Mouse (Mus musculus) MEL (cell line): Measurements from ENCODE around the gene Bmp3. TPM values are rescaled to one million over a fixed set of nuclear protein-coding genes. Genes with fewer than 3 reads are reported as not detected.

ENCODE experiments used
- DNase-seq: peaks from one replicate; pipeline ENCODE4 v3.0.0; 2011; ENCODE audit warnings: low read depth, low spot score
- H3K27ac ChIP-seq: 2 replicates; pipeline ENCODE4 v1.5.1; 2012; ENCODE audit warnings: low read depth, mild to moderate bottlenecking, control low read depth, low read length, moderate library complexity; ENCODE audit not compliant: control insufficient read depth
- H3K27me3 ChIP-seq, 2 experiments: fragments of 150-350 bp in 1 of 2; sonication (generic) in 1 of 2; 2 replicates each; pipeline ENCODE4 v1.6.1; 2012; ENCODE audit warnings: low read length in 2 of 2, mild to moderate bottlenecking in 2 of 2, improper control_type of control experiment in 1 of 2, moderate library complexity in 1 of 2; ENCODE audit not compliant: insufficient read depth in 2 of 2, control insufficient read depth in 1 of 2
- H3K36me3 ChIP-seq, 2 experiments: 2 replicates each; pipeline ENCODE4 v1.6.1; 2012 to 2014; ENCODE audit warnings: low read length in 2 of 2, improper control_type of control experiment in 1 of 2, inconsistent platforms in 1 of 2, mild to moderate bottlenecking in 1 of 2; ENCODE audit not compliant: insufficient read depth in 2 of 2, control insufficient read depth in 1 of 2
- H3K4me1 ChIP-seq, 2 experiments: fragments of 150-350 bp in 1 of 2; sonication (generic) in 1 of 2; 2 replicates each; pipeline ENCODE4 v1.6.1; 2012; ENCODE audit warnings: low read length in 2 of 2, improper control_type of control experiment in 1 of 2, mild to moderate bottlenecking in 1 of 2; ENCODE audit not compliant: insufficient read depth in 2 of 2, control insufficient read depth in 1 of 2
- H3K4me3 ChIP-seq, 2 experiments: fragments of 150-350 bp in 1 of 2; sonication (generic) in 1 of 2; 2 replicates each; pipeline ENCODE4 v1.5.1; 2012; ENCODE audit warnings: low read depth in 2 of 2, low read length in 2 of 2, mild to moderate bottlenecking in 2 of 2, moderate library complexity in 2 of 2, control low read depth in 1 of 2, improper control_type of control experiment in 1 of 2; ENCODE audit not compliant: control insufficient read depth in 1 of 2, insufficient read depth in 1 of 2
- H3K79me2 ChIP-seq: 2 replicates; pipeline ENCODE4 v1.6.1; 2012; ENCODE audit warnings: mild to moderate bottlenecking, low read length, moderate library complexity; ENCODE audit not compliant: control insufficient read depth, poor library complexity, insufficient read depth
- H3K9ac ChIP-seq: 2 replicates; pipeline ENCODE4 v1.6.1; 2012; ENCODE audit warnings: low read depth, mild to moderate bottlenecking, control low read depth, low read length, moderate library complexity; ENCODE audit not compliant: control insufficient read depth, poor library complexity, severe bottlenecking
- H3K9me3 ChIP-seq: fragments of 150-350 bp; sonication (generic); replicated peaks from 2 replicates; pipeline ENCODE4 v1.6.1; 2012; ENCODE audit warnings: mild to moderate bottlenecking, low read length, improper control_type of control experiment, moderate library complexity; ENCODE audit not compliant: insufficient read depth
- CHD2 ChIP-seq: IDR thresholded peaks from 2 replicates; pipeline ENCODE4 v1.6.1; 2011; ENCODE audit warnings: low read length, improper control_type of control experiment
- CTCF ChIP-seq, 3 experiments: IDR thresholded peaks in 2 of 3; conservative IDR thresholded peaks in 1 of 3; 2 replicates each; pipeline ENCODE4 v1.5.1; 2011 to 2012; ENCODE audit warnings: low read length in 3 of 3, low read depth in 2 of 3, mild to moderate bottlenecking in 2 of 3, improper control_type of control experiment in 1 of 3, inconsistent platforms in 1 of 3, mixed read lengths in 1 of 3, moderate library complexity in 1 of 3; ENCODE audit not compliant: control insufficient read depth in 1 of 3, insufficient read depth in 1 of 3, poor library complexity in 1 of 3, severe bottlenecking in 1 of 3
- ELF1 ChIP-seq: IDR thresholded peaks from 2 replicates; pipeline ENCODE4 v1.6.1; 2014; ENCODE audit warnings: low read depth, mild to moderate bottlenecking, inconsistent platforms, low read length, improper control_type of control experiment, moderate library complexity
- ETS1 ChIP-seq: IDR thresholded peaks from 2 replicates; pipeline ENCODE4 v1.6.1; 2012; ENCODE audit warnings: low read depth, mild to moderate bottlenecking, inconsistent platforms, low read length, improper control_type of control experiment, moderate library complexity
- GABPA ChIP-seq: IDR thresholded peaks from 2 replicates; pipeline ENCODE4 v1.6.1; 2012; ENCODE audit warnings: low read depth, mild to moderate bottlenecking, inconsistent platforms, low read length, improper control_type of control experiment, moderate library complexity
- GATA1 ChIP-seq: IDR thresholded peaks from 2 replicates; pipeline ENCODE4 v1.6.1; 2011; ENCODE audit warnings: low read depth, low read length, improper control_type of control experiment
- KAT2A ChIP-seq: conservative IDR thresholded peaks from 2 replicates; pipeline ENCODE4 v1.6.1; 2012; ENCODE audit warnings: low read depth, low read length, improper control_type of control experiment, inconsistent platforms
- MAZ ChIP-seq: IDR thresholded peaks from 2 replicates; pipeline ENCODE4 v1.6.1; 2012; ENCODE audit warnings: low read depth, mild to moderate bottlenecking, inconsistent platforms, low read length, improper control_type of control experiment
- NELFE ChIP-seq: IDR thresholded peaks from 2 replicates; pipeline ENCODE4 v1.6.1; 2011; ENCODE audit warnings: low read depth, low read length, improper control_type of control experiment
- POLR2A ChIP-seq, 2 experiments: IDR thresholded peaks; 2 replicates each; pipeline ENCODE4 v1.6.1; 2011 to 2012; ENCODE audit warnings: low read length in 2 of 2, mild to moderate bottlenecking in 2 of 2, control low read depth in 1 of 2, improper control_type of control experiment in 1 of 2, low read depth in 1 of 2, moderate library complexity in 1 of 2; ENCODE audit not compliant: control insufficient read depth in 1 of 2, insufficient read depth in 1 of 2, poor library complexity in 1 of 2
- POLR2AphosphoS2 ChIP-seq: IDR thresholded peaks from 2 replicates; pipeline ENCODE4 v1.6.1; 2011; ENCODE audit warnings: low read length, improper control_type of control experiment
- POLR2AphosphoS5 ChIP-seq: IDR thresholded peaks from 2 replicates; pipeline ENCODE4 v1.6.1; 2012; ENCODE audit warnings: low read depth, borderline replicate concordance, mild to moderate bottlenecking, inconsistent platforms, low read length, moderate library complexity, mixed read lengths
- RCOR1 ChIP-seq: IDR thresholded peaks from 2 replicates; pipeline ENCODE4 v1.6.1; 2012; ENCODE audit warnings: low read depth, mild to moderate bottlenecking, inconsistent platforms, low read length, improper control_type of control experiment
- SIN3A ChIP-seq: IDR thresholded peaks from 2 replicates; pipeline ENCODE4 v1.6.1; 2012; ENCODE audit warnings: low read length, improper control_type of control experiment, inconsistent platforms
- SMC3 ChIP-seq: IDR thresholded peaks from 2 replicates; pipeline ENCODE4 v1.6.1; 2011; ENCODE audit warnings: low read depth, low read length, improper control_type of control experiment
- TAL1 ChIP-seq: IDR thresholded peaks from 2 replicates; pipeline ENCODE4 v1.6.1; 2012; ENCODE audit warnings: mild to moderate bottlenecking, inconsistent platforms, low read length, moderate library complexity, mixed read lengths
- TBP ChIP-seq: IDR thresholded peaks from 2 replicates; pipeline ENCODE4 v1.8.0; 2011; ENCODE audit warnings: low read depth, low read length, improper control_type of control experiment
- TCF12 ChIP-seq: IDR thresholded peaks from 2 replicates; pipeline ENCODE4 v1.6.1; 2014; ENCODE audit warnings: low read depth, mild to moderate bottlenecking, inconsistent platforms, low read length, improper control_type of control experiment, moderate library complexity
- USF1 ChIP-seq: IDR thresholded peaks from 2 replicates; pipeline ENCODE4 v1.6.1; 2014; ENCODE audit warnings: low read depth, mild to moderate bottlenecking, inconsistent platforms, low read length, improper control_type of control experiment, moderate library complexity
- USF2 ChIP-seq, 2 experiments: IDR thresholded peaks; 2 replicates each; pipeline ENCODE4 v1.6.1; 2011 to 2012; ENCODE audit warnings: improper control_type of control experiment in 2 of 2, low read length in 2 of 2, borderline replicate concordance in 1 of 2, inconsistent platforms in 1 of 2, low read depth in 1 of 2, mild to moderate bottlenecking in 1 of 2; ENCODE audit not compliant: insufficient read depth in 1 of 2
- ZKSCAN1 ChIP-seq: IDR thresholded peaks from 2 replicates; pipeline ENCODE4 v1.6.1; 2012; ENCODE audit warnings: low read depth, mild to moderate bottlenecking, inconsistent platforms, low read length, improper control_type of control experiment, moderate library complexity
- ZMIZ1 ChIP-seq: IDR thresholded peaks from 2 replicates; pipeline ENCODE4 v1.6.1; 2012; ENCODE audit warnings: low read depth, mild to moderate bottlenecking, inconsistent platforms, low read length, improper control_type of control experiment, moderate library complexity
- polyA plus RNA-seq, 2 experiments: library from polyadenylated mRNA; stranded (reverse) in 1 of 2; unstranded in 1 of 2; fragments of >175 nt in 1 of 2; fragments of >200 nt in 1 of 2; gene quantifications; 2 replicates each; pipeline versions ENCODE4 v1.2.1 to v1.2.4; 2012; ENCODE audit warnings: low replicate concordance in 2 of 2, low read depth in 1 of 2; ENCODE audit not compliant: insufficient read length in 2 of 2, insufficient read depth in 1 of 2, missing spikeins in 1 of 2
- total RNA-seq: library from RNA; depleted of rRNA; stranded (reverse); fragments of 300-350 nt; gene quantifications from 2 replicates; pipeline ENCODE4 v1.2.3, GENCODE M21; 2012

The Bmp3 gene
- total and polyA plus RNA-seq, 3 experiments: not detected

- Histone ChIP-seq H3K36me3 (no peaks in the 10 kb centered on the region), H3K27me3 (no peaks in the 10 kb centered on the region), H3K9me3 (no peaks in the 10 kb centered on the region), H3K27ac (no peak overlapping the region), H3K79me2 (no peaks in the 10 kb centered on the region), H3K9ac (no peak overlapping the region), H3K4me1 (no peaks in the 10 kb centered on the region), H3K4me3 (no peak overlapping the region)
- TF ChIP-seq USF1: no peak
- TF ChIP-seq POLR2AphosphoS5: no peak
- no peak for TF ChIP-seq KAT2A
- no peak for TF ChIP-seq TBP
- no peak for TF ChIP-seq ZMIZ1
- no peak for DNase-seq
Measured at GRCm38 (mm10) chr5:98918716-98919115, 64.5 kb downstream of the Bmp3 start.

GRCm38 (mm10) chr5:98921608-98922007, 67.4 kb downstream of the Bmp3 start:
- H3K27me3 ChIP-seq: no peaks in the 10 kb centered on the region
- H3K36me3 ChIP-seq: no peaks in the 10 kb centered on the region
- DNase-seq: no peak
- no peaks in the 10 kb centered on the region for H3K9me3 ChIP-seq
- no peak overlapping the region for H3K4me3 ChIP-seq
- no peaks in the 10 kb centered on the region for H3K79me2 ChIP-seq
- no peak for TF ChIP-seq ELF1
- TF ChIP-seq USF2 (IDR thresholded peaks at IDR 0.05; ENCODE audit: borderline replicate concordance in 1 of 2, insufficient read depth in 1 of 2, low read depth in 1 of 2, low read length in 2 of 2): no peak
- no peak for TF ChIP-seq GABPA
- TF ChIP-seq RCOR1: no peak
- TF ChIP-seq NELFE: no peak
- TF ChIP-seq ETS1: no peak
- no peak for TF ChIP-seq POLR2AphosphoS5
- no peak for TF ChIP-seq MAZ
- TF ChIP-seq GATA1: no peak
- H3K27ac ChIP-seq: no peak overlapping the region
- no peaks in the 10 kb centered on the region for H3K4me1 ChIP-seq
- H3K9ac ChIP-seq: no peak overlapping the region

- Histone ChIP-seq H3K27me3 (no peaks in the 10 kb centered on the region), H3K4me1 (no peaks in the 10 kb centered on the region), H3K79me2 (no peaks in the 10 kb centered on the region), H3K9me3 (no peaks in the 10 kb centered on the region), H3K36me3 (no peaks in the 10 kb centered on the region), H3K4me3 (no peak overlapping the region), H3K27ac (no peak overlapping the region), H3K9ac (no peak overlapping the region)
- TF ChIP-seq POLR2AphosphoS2 (no peak), ELF1 (no peak), TAL1 (no peak), SMC3 (no peak), ZMIZ1 (no peak), ZKSCAN1 (no peak), USF1 (no peak), TCF12 (no peak), MAZ (no peak), NELFE (no peak), TBP (no peak), CTCF (IDR thresholded peaks at IDR 0.05 in 2 of 3, conservative IDR thresholded peaks at IDR 0.05 in 1 of 3; ENCODE audit: control insufficient read depth in 1 of 3, insufficient read depth in 1 of 3, low read depth in 2 of 3, low read length in 3 of 3, poor library complexity in 1 of 3, severe bottlenecking in 1 of 3) (no peak), POLR2A (IDR thresholded peaks at IDR 0.05; ENCODE audit: control insufficient read depth in 1 of 2, insufficient read depth in 1 of 2, low read depth in 1 of 2, low read length in 2 of 2, poor library complexity in 1 of 2) (no peak), SIN3A (no peak), KAT2A (no peak), CHD2 (no peak), ETS1 (no peak)
- no peak for DNase-seq
Measured at GRCm38 (mm10) chr5:98922921-98923320, 68.7 kb downstream of the Bmp3 start.
